Mouse (Mus musculus): ENCODE data around the gene Mxd1. TPM values are rescaled to one million over a fixed set of nuclear protein-coding genes. Genes with fewer than 3 reads are reported as not detected.

Gene Mxd1
- polyA plus RNA-seq, 1 experiment from 2014 or later = 11.9 TPM

- H3K4me2 ChIP-seq (replicated peaks; ENCODE audit: low read depth, low read length) = no peak overlapping the region
- H3K27ac ChIP-seq (ENCODE audit: low read length) = no peak overlapping the region
- no peak for ATAC-seq (ENCODE audit: low FRiP score, low TSS enrichment)
- no peaks in the 10 kb centered on the region for H3K27me3 ChIP-seq (ENCODE audit: insufficient read depth, low read length)
- no peaks in the 10 kb centered on the region for H3K9me3 ChIP-seq (ENCODE audit: low read length)
- H3K4me3 ChIP-seq (ENCODE audit: low read length) = no peak overlapping the region
- WGBS = 82% methylated on average over 18 of the region's 18 CpGs
- H3K9ac ChIP-seq (replicated peaks; ENCODE audit: low read length) = no peak overlapping the region
- H3K4me1 ChIP-seq (ENCODE audit: insufficient read depth, low read length) = no peaks in the 10 kb centered on the region
- H3K36me3 ChIP-seq (ENCODE audit: insufficient read depth, low read length) = no peaks in the 10 kb centered on the region
Measured at GRCm38 (mm10) chr6:86639180-86640160, 29.5 kb downstream of the Mxd1 start.

GRCm38 (mm10) chr6:86638434-86638833, 30.5 kb downstream of the Mxd1 start:
- Histone ChIP-seq H3K4me1 (ENCODE audit: insufficient read depth, low read length) (no peaks in the 10 kb centered on the region), H3K9ac (replicated peaks; ENCODE audit: low read length) (no peak overlapping the region), H3K4me2 (replicated peaks; ENCODE audit: low read depth, low read length) (no peak overlapping the region), H3K36me3 (ENCODE audit: insufficient read depth, low read length) (no peaks in the 10 kb centered on the region), H3K4me3 (ENCODE audit: low read length) (no peak overlapping the region), H3K9me3 (ENCODE audit: low read length) (no peaks in the 10 kb centered on the region), H3K27ac (ENCODE audit: low read length) (no peak overlapping the region), H3K27me3 (ENCODE audit: insufficient read depth, low read length) (no peaks in the 10 kb centered on the region)
- ATAC-seq (ENCODE audit: low FRiP score, low TSS enrichment) = no peak
- 10% methylated on average over 2 of the region's 2 CpGs for WGBS

- Histone ChIP-seq H3K36me3 (ENCODE audit: insufficient read depth, low read length) (no peaks in the 10 kb centered on the region), H3K27ac (ENCODE audit: low read length) (no peak overlapping the region), H3K9me3 (ENCODE audit: low read length) (no peaks in the 10 kb centered on the region), H3K9ac (replicated peaks; ENCODE audit: low read length) (no peak overlapping the region), H3K4me2 (replicated peaks; ENCODE audit: low read depth, low read length) (no peak overlapping the region), H3K4me3 (ENCODE audit: low read length) (no peak overlapping the region), H3K27me3 (ENCODE audit: insufficient read depth, low read length) (no peaks in the 10 kb centered on the region), H3K4me1 (ENCODE audit: insufficient read depth, low read length) (no peaks in the 10 kb centered on the region)
- 53% methylated on average over 2 of the region's 2 CpGs for WGBS
- ATAC-seq (ENCODE audit: low FRiP score, low TSS enrichment) = no peak
Measured at GRCm38 (mm10) chr6:86637860-86638259, 31.1 kb downstream of the Mxd1 start.

- H3K4me1 ChIP-seq (ENCODE audit: insufficient read depth, low read length) = no peaks in the 10 kb centered on the region
- no peaks in the 10 kb centered on the region for H3K27me3 ChIP-seq (ENCODE audit: insufficient read depth, low read length)
- H3K4me3 ChIP-seq (ENCODE audit: low read length) = no peak overlapping the region
- no peaks in the 10 kb centered on the region for H3K9me3 ChIP-seq (ENCODE audit: low read length)
- no peaks in the 10 kb centered on the region for H3K36me3 ChIP-seq (ENCODE audit: insufficient read depth, low read length)
- H3K9ac ChIP-seq (replicated peaks; ENCODE audit: low read length) = no peak overlapping the region
- no peak for ATAC-seq (ENCODE audit: low FRiP score, low TSS enrichment)
- no peak overlapping the region for H3K27ac ChIP-seq (ENCODE audit: low read length)
- no peak overlapping the region for H3K4me2 ChIP-seq (replicated peaks; ENCODE audit: low read depth, low read length)
- WGBS = 57% methylated on average over 4 of the region's 4 CpGs
Measured at GRCm38 (mm10) chr6:86637171-86637835, 31.7 kb downstream of the Mxd1 start.

- Histone ChIP-seq H3K9ac (replicated peaks; ENCODE audit: low read length) (no peak overlapping the region), H3K9me3 (ENCODE audit: low read length) (no peaks in the 10 kb centered on the region), H3K4me1 (ENCODE audit: insufficient read depth, low read length) (no peaks in the 10 kb centered on the region), H3K36me3 (ENCODE audit: insufficient read depth, low read length) (no peaks in the 10 kb centered on the region), H3K27ac (ENCODE audit: low read length) (no peak overlapping the region), H3K4me3 (ENCODE audit: low read length) (no peak overlapping the region), H3K27me3 (ENCODE audit: insufficient read depth, low read length) (no peaks in the 10 kb centered on the region), H3K4me2 (replicated peaks; ENCODE audit: low read depth, low read length) (no peak overlapping the region)
- ATAC-seq (ENCODE audit: low FRiP score, low TSS enrichment) = no peak
- 62% methylated on average over 2 of the region's 2 CpGs for WGBS
Measured at GRCm38 (mm10) chr6:86636495-86636894, 32.5 kb downstream of the Mxd1 start.

GRCm38 (mm10) chr6:86630141-86630540, 38.8 kb downstream of the Mxd1 start:
- WGBS = 62% methylated on average over 3 of the region's 3 CpGs
- H3K27ac ChIP-seq (ENCODE audit: low read length) = no peak overlapping the region
- no peak overlapping the region for H3K4me3 ChIP-seq (ENCODE audit: low read length)
- H3K9ac ChIP-seq (replicated peaks; ENCODE audit: low read length) = no peak overlapping the region
- no peaks in the 10 kb centered on the region for H3K9me3 ChIP-seq (ENCODE audit: low read length)
- H3K4me2 ChIP-seq (replicated peaks; ENCODE audit: low read depth, low read length) = no peak overlapping the region
- H3K27me3 ChIP-seq (ENCODE audit: insufficient read depth, low read length) = no peaks in the 10 kb centered on the region
- no peak for ATAC-seq (ENCODE audit: low FRiP score, low TSS enrichment)
- H3K36me3 ChIP-seq (ENCODE audit: insufficient read depth, low read length) = no peaks in the 10 kb centered on the region
- H3K4me1 ChIP-seq (ENCODE audit: insufficient read depth, low read length) = no peaks in the 10 kb centered on the region

GRCm38 (mm10) chr6:86627946-86628345, 41.0 kb downstream of the Mxd1 start, which contains the start of gene Asprv1:
TSS of gene Asprv1 (plus strand) at chr6:86628164.
- Histone ChIP-seq H3K9ac (replicated peaks; ENCODE audit: low read length) (no peak within 1 kb of the TSS), H3K27ac (ENCODE audit: low read length) (no peak within 1 kb of the TSS), H3K4me3 (ENCODE audit: low read length) (no peak within 1 kb of the TSS), H3K4me1 (ENCODE audit: insufficient read depth, low read length) (no peaks in the 10 kb centered on the region), H3K27me3 (ENCODE audit: insufficient read depth, low read length) (no peaks in the 10 kb centered on the region), H3K36me3 (ENCODE audit: insufficient read depth, low read length) (no peaks in the 10 kb centered on the region), H3K9me3 (ENCODE audit: low read length) (no peaks in the 10 kb centered on the region), H3K4me2 (replicated peaks; ENCODE audit: low read depth, low read length) (no peak within 1 kb of the TSS)
- ATAC-seq (ENCODE audit: low FRiP score, low TSS enrichment) = no peak
- whole genome bisulfite sequencing = 57% methylated on average over 10 of the region's 10 CpGs

- WGBS = 60% methylated on average over 18 of the region's 18 CpGs
- Histone ChIP-seq H3K27ac (ENCODE audit: low read length) (no peak overlapping the region), H3K36me3 (ENCODE audit: insufficient read depth, low read length) (no peaks in the 10 kb centered on the region), H3K9ac (replicated peaks; ENCODE audit: low read length) (no peak overlapping the region), H3K9me3 (ENCODE audit: low read length) (no peaks in the 10 kb centered on the region), H3K27me3 (ENCODE audit: insufficient read depth, low read length) (no peaks in the 10 kb centered on the region), H3K4me3 (ENCODE audit: low read length) (no peak overlapping the region), H3K4me2 (replicated peaks; ENCODE audit: low read depth, low read length) (no peak overlapping the region), H3K4me1 (ENCODE audit: insufficient read depth, low read length) (no peaks in the 10 kb centered on the region)
- no peak for ATAC-seq (ENCODE audit: low FRiP score, low TSS enrichment)
Measured at GRCm38 (mm10) chr6:86624074-86625030, 44.6 kb downstream of the Mxd1 start.

- Histone ChIP-seq H3K9ac (replicated peaks; ENCODE audit: low read length) (no peak overlapping the region), H3K27ac (ENCODE audit: low read length) (no peak overlapping the region), H3K4me1 (ENCODE audit: insufficient read depth, low read length) (no peaks in the 10 kb centered on the region), H3K4me2 (replicated peaks; ENCODE audit: low read depth, low read length) (no peak overlapping the region), H3K4me3 (ENCODE audit: low read length) (no peak overlapping the region), H3K36me3 (ENCODE audit: insufficient read depth, low read length) (no peaks in the 10 kb centered on the region), H3K9me3 (ENCODE audit: low read length) (no peaks in the 10 kb centered on the region), H3K27me3 (ENCODE audit: insufficient read depth, low read length) (no peaks in the 10 kb centered on the region)
- 80% methylated on average over 4 of the region's 4 CpGs for WGBS
- ATAC-seq (ENCODE audit: low FRiP score, low TSS enrichment) = no peak
Measured at GRCm38 (mm10) chr6:86623201-86623600, 45.8 kb downstream of the Mxd1 start.
